Mouse (Mus musculus): ENCODE results near the gene Iyd.
A peak's percentile ranks its signal among the peaks of the same experiment; 100 is the strongest.

The Iyd gene

DNA sequence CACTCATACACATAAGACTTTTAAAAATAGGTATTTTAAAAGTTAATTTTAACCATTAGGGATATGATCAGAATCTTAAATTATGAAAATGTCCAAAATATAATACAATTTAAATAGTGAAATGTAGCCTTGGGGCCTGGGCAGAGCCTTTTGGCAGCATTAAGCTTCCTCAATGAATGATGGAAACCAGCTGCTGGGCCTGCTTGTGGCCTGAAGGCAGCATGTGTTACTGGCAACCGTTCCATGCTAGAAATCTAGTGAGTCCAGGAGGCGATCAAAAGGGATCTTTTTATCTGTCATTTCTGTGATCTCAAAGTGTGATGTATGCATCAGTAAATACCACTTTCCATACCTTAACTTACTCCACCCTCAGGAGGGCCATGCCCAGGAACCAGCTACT, 9.3 kb downstream of the Iyd start:
- no peak for DNase-seq (ENCODE audit: low read depth, low spot score)

- DNase-seq (ENCODE audit: low read depth, low spot score) = no peak
These were observed 15.1 kb downstream of the Iyd start for GRCm38 (mm10) chr10:3555128-3555527.

- no peak for DNase-seq (ENCODE audit: low read depth, low spot score)
These were observed 16.5 kb downstream of the Iyd start for GRCm38 (mm10) chr10:3556538-3556937.

DNA sequence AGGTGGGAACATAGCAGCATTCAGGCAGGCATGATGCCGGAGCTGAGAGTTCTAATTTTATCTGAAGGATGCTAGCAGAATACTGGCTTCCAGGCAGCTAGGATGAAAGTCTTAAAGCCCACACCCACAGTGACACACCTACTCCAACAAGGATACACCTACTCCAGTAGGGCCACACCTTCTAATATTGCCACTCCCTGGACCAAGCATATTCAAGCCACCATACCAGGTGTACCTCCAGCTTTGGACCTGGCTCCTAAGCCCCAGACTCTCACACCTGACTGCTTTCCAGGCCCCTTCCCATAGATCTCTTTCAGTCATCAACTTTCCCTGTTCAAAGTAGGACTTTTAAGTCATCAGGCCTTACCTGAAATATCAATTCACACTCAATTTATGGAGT, 19.1 kb downstream of the Iyd start:
- DNase-seq (ENCODE audit: low read depth, low spot score) = no peak

DNA sequence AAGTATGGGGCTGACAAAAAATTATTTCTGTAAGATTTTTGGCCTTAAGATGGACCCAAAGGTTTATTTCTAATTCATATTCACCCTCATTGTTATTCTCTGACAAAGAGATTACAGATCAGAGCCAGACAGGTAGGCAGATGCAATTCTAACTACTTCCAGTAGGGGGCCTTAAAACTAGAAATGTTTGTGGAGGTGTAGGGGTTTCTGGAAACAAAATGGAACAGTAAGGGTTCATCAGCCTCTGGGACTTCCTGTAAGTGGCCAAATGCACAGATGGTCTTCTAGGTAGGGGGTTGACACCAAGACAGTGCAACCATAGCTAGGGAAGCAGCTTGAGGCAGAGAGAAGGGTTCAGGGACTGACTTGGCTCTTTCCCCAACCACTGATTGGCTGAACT, 22.1 kb downstream of the Iyd start:
- peak; percentile 41 for DNase-seq (ENCODE audit: low read depth, low spot score)

DNA sequence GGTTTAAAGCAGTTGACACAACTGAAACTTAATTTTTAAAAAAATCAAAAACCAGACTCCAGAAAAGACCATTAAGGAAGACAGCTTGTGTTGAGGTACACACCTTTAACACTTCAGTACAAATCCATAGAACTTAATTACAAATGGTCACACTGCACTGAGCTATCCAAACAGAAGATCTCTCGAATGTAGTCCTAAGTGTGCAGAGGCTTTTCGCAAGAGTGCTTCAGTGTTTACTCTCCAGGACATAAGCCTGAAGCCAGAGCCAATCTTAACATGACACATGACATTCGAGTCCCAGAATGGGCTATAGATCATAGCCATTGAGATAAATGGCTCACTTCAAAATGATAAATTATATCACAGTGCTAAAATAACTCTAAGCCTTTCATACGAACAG, 25.1 kb downstream of the Iyd start:
- no peak for DNase-seq (ENCODE audit: low read depth, low spot score)

GRCm38 (mm10) chr10:3567821-3568220, 27.8 kb downstream of the Iyd start:
- peak; percentile 66 for DNase-seq (ENCODE audit: low read depth, low spot score)

- peak; percentile 68 for DNase-seq (ENCODE audit: low read depth, low spot score)
These were observed 32.9 kb downstream of the Iyd start for GRCm38 (mm10) chr10:3572723-3573649.

DNA sequence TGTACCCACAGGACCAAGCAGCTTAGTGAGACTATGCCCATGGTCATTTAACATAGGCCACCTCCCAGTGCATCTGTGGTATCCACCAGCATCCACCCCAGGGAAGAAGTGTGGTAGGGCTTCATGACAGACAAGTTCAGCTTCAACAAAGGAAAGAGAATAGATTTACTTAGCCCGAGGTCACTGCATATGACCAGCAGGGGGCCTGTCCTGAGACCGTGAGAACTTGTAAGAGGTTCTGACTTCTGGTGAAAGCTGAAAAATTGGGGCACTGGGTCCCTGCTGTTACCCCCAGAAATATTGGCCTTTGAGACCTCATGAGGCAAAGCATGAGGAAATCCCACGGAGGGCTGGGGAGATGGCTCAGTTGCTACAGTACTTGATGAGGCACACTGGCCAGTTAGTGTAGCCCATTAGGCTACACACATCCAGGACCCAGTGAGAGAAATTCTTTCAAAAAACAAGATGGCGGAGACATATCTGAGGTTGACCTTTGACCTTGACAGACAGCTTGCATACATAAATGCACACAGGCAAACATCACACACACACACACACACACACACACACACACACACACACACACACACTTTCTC, 34.0 kb downstream of the Iyd start:
- DNase-seq (ENCODE audit: low read depth, low spot score) = peak; percentile 62

DNA sequence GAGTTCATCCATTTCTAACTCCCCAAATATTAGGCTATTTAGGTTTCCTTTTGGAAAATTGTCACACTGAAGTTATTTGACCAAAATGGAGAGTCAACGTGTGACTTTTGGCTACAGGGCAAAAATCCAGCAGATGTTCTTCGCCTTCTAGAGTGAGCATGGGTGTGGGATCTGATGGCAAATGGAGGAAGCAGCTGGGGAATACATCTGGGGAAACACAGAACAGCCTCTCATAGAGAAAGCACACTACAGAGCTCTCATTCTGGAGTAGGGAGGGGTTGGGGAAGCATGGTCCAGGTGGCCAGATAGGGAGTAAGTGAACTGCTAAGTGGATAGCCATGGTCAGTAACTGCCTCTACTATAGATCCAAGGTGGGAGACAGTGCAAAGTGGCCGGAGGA, 50.6 kb downstream of the Iyd start:
- no peak for DNase-seq (ENCODE audit: low read depth, low spot score)

- peak; percentile 20 for DNase-seq (ENCODE audit: low read depth, low spot score)
These were observed 51.8 kb downstream of the Iyd start for GRCm38 (mm10) chr10:3591790-3592189.

DNA sequence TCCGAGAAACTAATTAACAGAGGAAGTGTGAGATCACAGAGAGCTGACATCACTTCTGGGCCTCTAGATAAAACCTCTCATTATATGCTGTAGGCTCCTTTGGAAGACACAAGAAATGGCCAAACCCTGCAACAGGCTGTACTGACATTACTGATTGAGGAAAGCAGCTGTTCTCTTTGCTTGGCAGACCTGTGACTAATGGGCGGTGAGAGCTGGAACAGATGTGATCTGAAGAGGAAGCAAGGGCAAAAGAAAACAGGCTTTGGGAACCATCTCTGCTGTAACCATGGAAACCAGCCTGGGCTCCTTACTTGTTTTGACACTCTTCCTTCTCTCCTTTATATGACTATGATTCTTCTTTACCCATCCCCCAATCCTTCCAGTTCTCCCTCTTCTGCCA, 56.7 kb downstream of the Iyd start:
- no peak for DNase-seq (ENCODE audit: low read depth, low spot score)

GRCm38 (mm10) chr10:3597760-3598159, 57.7 kb downstream of the Iyd start:
- no peak for DNase-seq (ENCODE audit: low read depth, low spot score)

Measured in ZHBTc4 (cell line).